Mouse (Mus musculus): Measurements from ENCODE around the gene Trim13. TPM values are rescaled to one million over a fixed set of nuclear protein-coding genes. Genes with fewer than 3 reads are reported as not detected.

Trim13 gene
- polyA plus RNA-seq (2015; fragmentation: Nextera tagmentation; extraction: Ambion mirVana), result 6.7 and 7.0 TPM in 2 replicates

DNA sequence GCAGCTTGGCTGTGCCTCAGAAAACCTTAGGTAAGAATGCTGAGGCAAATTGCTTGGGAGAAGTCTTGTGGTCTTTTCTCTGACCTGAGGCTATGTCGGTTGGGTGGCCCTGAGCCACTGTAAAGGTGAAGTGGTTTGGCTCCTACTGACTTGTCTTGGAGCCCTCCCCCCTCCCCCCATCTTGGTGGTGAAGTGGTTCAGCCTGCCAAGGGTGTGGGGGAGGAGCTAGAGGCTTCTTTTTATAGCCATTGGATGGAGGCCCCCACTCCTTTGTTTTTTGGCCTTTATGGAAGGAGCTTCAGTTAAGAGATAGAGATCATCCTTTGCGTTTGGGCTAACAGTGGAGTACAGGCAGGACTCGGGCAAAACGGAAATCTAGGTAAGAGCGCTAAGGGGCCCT is at the start of gene Trim13:
Trim13 (plus strand) TSS at position 280 of the 400 bp plus-strand sequence.

GRCm38 (mm10) chr14:61556289-61557147 is 41.5 kb upstream of the Trim13 start, which contains the start of gene Spryd7:
Gene Spryd7 (minus strand): TSS chr14:61556886.

DNA sequence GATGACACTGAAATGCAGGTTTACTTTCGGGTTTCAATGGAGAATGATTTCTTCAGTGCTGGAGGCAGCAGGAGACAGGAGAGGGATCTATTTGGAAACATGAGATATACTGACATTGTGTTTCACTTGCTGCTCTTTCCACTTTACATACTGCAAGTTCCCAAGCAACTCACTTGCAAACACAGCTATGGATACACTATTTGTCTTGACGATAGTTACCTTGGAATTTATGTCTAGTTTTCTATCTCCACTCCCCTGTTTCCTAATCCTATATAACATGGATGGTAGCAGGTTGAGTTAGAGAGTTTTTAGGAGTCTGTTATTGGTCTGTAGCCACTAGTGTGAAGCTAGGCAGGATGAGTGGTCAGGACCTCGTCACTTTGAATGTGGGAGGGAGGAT is 9.1 kb downstream of the Trim13 start, which contains the start of gene Kcnrg:
Kcnrg (plus strand) TSS at position 301 of the 400 bp plus-strand sequence.

MicroRNAs encoded within 50 kb of the gene (microRNA counts, 519-probe panel; counts per million panel counts)
- microRNA mmu-miR-15a, result 9,825 counts per million, percentile 94 among the panel's probes with 10 or more counts
- 11,090 counts per million, percentile 100 among the panel's probes with 10 or more counts for microRNA mmu-miR-16

Other genes with a start within 250 kb of the Trim13 start
- 3.2 and 4.0 TPM in 2 replicates for gene Ebpl, start 237.8 kb upstream of the Trim13 start, polyA plus RNA-seq (2015; fragmentation: Nextera tagmentation; extraction: Ambion mirVana)
- gene Kpna3, start 158.4 kb upstream of the Trim13 start, polyA plus RNA-seq (2015; fragmentation: Nextera tagmentation; extraction: Ambion mirVana), result 24.9 and 25.6 TPM in 2 replicates
- gene Spryd7, start 41.4 kb upstream of the Trim13 start, polyA plus RNA-seq (2015; fragmentation: Nextera tagmentation; extraction: Ambion mirVana), result 10.9 and 11.1 TPM in 2 replicates
- 0.27 and 0.46 TPM in 2 replicates for gene Kcnrg, start 9.2 kb downstream of the Trim13 start, polyA plus RNA-seq (2015; fragmentation: Nextera tagmentation; extraction: Ambion mirVana)